Mouse (Mus musculus): ENCODE measurements around the gene Carhsp1. TPM values are rescaled to one million over a fixed set of nuclear protein-coding genes. Genes with fewer than 3 reads are reported as not detected.

Carhsp1 gene
- polyA plus RNA-seq (2017; shearing (Covaris generic)) = 10 to 100 TPM; 11.7 to 29.4 TPM

GRCm38 (mm10) chr16:8671551-8672349 is at the start of gene Carhsp1:
TSS of gene Carhsp1 (minus strand) at chr16:8672155.
- peak; percentile 85 for ATAC-seq

- peak; percentile 74 for ATAC-seq
Observed at GRCm38 (mm10) chr16:8720447-8720846, 48.5 kb upstream of the Carhsp1 start.

GRCm38 (mm10) chr16:8717744-8718143 is 45.8 kb upstream of the Carhsp1 start:
- no peak for ATAC-seq

- no peak for ATAC-seq
Observed at GRCm38 (mm10) chr16:8716300-8716699, 44.3 kb upstream of the Carhsp1 start.

GRCm38 (mm10) chr16:8715513-8716080 is 43.6 kb upstream of the Carhsp1 start:
- no peak for ATAC-seq

- ATAC-seq = no peak
Observed at GRCm38 (mm10) chr16:8714851-8715250, 42.9 kb upstream of the Carhsp1 start.

- ATAC-seq = no peak
Observed at GRCm38 (mm10) chr16:8711998-8712397, 40.0 kb upstream of the Carhsp1 start.

GRCm38 (mm10) chr16:8700586-8700985 is 28.6 kb upstream of the Carhsp1 start:
- no peak for ATAC-seq

- no peak for ATAC-seq
Observed at GRCm38 (mm10) chr16:8699556-8699955, 27.6 kb upstream of the Carhsp1 start.

GRCm38 (mm10) chr16:8691206-8691605 is 19.3 kb upstream of the Carhsp1 start:
- ATAC-seq = no peak

- no peak for ATAC-seq
Observed at GRCm38 (mm10) chr16:8689979-8690656, 18.2 kb upstream of the Carhsp1 start.

- no peak for ATAC-seq
Observed at GRCm38 (mm10) chr16:8687559-8688112, 15.7 kb upstream of the Carhsp1 start.

GRCm38 (mm10) chr16:8686871-8687535 is 15.0 kb upstream of the Carhsp1 start:
- ATAC-seq = no peak

- ATAC-seq = peak; percentile 88
Observed at GRCm38 (mm10) chr16:8686121-8686870, 14.3 kb upstream of the Carhsp1 start.

- ATAC-seq = no peak
Observed at GRCm38 (mm10) chr16:8685087-8685486, 13.1 kb upstream of the Carhsp1 start.

- ATAC-seq = no peak
Observed at GRCm38 (mm10) chr16:8680470-8680869, 8.5 kb upstream of the Carhsp1 start, which contains the start of gene Gm5767. TSS of gene Gm5767 (plus strand) at chr16:8680770.

- no peak for ATAC-seq
Observed at GRCm38 (mm10) chr16:8679780-8680179, 7.8 kb upstream of the Carhsp1 start.

GRCm38 (mm10) chr16:8678676-8679075 is 6.7 kb upstream of the Carhsp1 start:
- no peak for ATAC-seq

GRCm38 (mm10) chr16:8678035-8678434 is 6.1 kb upstream of the Carhsp1 start:
- ATAC-seq = no peak

- ATAC-seq = peak; percentile 32
Observed at GRCm38 (mm10) chr16:8676800-8677199, 4.8 kb upstream of the Carhsp1 start.

GRCm38 (mm10) chr16:8676228-8676627 is 4.3 kb upstream of the Carhsp1 start:
- ATAC-seq = no peak

- ATAC-seq = no peak
Observed at GRCm38 (mm10) chr16:8675559-8675958, 3.6 kb upstream of the Carhsp1 start.

Measured in CD4-positive, CD25-positive, alpha-beta regulatory T cell, adult 4 months (primary cell).